Mouse (Mus musculus): ENCODE results near the gene Sept1.

DNA sequence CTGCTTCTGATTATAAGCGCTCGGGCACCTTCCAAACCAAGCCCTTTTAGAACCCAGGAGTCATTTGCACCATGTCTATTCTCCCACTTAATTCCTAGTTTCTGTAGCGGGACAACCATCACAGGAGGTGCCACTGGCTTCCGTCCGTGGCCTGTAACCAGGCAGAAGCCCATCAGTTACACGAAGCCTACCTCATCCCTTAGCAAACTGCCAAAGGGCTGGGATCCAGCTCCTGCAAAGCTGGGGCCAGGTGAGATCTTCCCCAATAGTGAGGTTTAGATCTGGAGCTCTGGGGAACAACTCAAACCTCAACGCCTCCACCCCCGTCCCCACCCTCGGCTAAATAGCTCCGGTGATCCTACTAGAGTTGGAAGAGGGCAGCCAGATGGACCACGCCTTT lies 36.4 kb downstream of the Sept1 start:
- TF ChIP-seq POLR2A (IDR thresholded peaks at IDR 0.05; ENCODE audit: low read depth, low read length) = no peak
- TF ChIP-seq CTCF (IDR thresholded peaks at IDR 0.05; ENCODE audit: extremely low read depth, insufficient read depth, insufficient read length, insufficient replicate concordance) = no peak

Measured in spleen, adult 2 months (tissue).